Mouse (Mus musculus): ENCODE measurements around the gene Gm10645.

DNA sequence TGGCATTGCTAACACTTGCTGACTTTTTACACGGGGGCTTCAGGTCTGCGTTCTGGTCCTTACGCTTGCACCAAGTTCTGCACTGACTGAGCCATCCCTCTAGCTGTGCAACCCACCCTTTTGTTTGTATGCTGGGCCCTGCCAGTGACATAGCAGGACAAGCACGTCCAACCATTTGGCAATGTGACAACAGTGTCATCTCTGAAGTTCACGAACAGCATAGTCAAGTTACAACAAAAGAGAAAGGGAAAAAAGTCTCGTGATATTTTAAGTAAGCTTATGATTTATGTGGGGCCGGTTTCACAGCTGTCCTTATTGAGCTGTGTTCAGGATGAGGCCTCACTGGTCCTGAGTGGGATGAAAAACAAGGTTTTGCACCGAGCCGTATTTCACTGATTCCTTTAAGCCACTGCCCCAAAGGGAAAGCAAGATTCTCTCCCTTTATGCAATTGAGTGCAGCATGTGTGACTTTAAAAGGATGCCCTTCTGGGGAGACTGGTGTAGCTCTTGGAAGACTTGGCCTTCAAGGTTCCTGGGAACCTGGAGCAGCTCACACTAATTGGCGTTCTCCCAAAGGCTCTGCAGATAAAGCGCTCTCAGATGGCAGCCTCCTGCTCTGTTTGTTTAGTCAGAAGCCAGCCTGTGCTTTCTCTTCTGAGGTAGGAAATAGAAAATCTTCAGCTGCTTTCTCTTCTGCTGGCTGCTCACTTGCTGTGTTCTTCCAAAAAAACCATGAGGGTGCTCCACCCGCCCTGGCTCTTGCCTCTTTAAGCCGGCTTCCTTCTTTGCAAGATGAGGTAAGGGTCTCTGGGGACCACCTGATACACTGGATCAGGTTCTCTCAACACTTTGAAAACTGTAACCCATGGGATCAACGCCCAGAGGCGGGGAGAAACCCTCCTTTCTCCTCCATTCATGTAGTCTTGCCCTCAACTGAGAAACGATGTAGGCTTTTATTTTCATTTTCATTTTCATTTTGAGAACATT lies 34.5 kb upstream of the Gm10645 start:
- TF ChIP-seq CTCF (IDR thresholded peaks at IDR 0.05; ENCODE audit: control insufficient read depth, insufficient read depth, low read length) (no peak), POLR2A (IDR thresholded peaks at IDR 0.05; ENCODE audit: borderline replicate concordance, control insufficient read depth, low read depth, low read length) (no peak)
